Mouse (Mus musculus) spleen, adult 2 months (tissue): Measurements from ENCODE around the gene Flt3.

Experiments used
- CTCF ChIP-seq: fragments of 200-500 bp; IDR thresholded peaks from 2 replicates; pipeline ENCODE4 v1.5.1; 2011; ENCODE audit warnings: mild to moderate bottlenecking, inconsistent platforms; ENCODE audit not compliant: insufficient read depth, insufficient read length, insufficient replicate concordance; ENCODE audit errors: extremely low read depth
- POLR2A ChIP-seq: fragments of 200-500 bp; IDR thresholded peaks from 2 replicates; pipeline ENCODE4 v1.6.1; 2011; ENCODE audit warnings: low read depth, low read length, inconsistent platforms

DNA sequence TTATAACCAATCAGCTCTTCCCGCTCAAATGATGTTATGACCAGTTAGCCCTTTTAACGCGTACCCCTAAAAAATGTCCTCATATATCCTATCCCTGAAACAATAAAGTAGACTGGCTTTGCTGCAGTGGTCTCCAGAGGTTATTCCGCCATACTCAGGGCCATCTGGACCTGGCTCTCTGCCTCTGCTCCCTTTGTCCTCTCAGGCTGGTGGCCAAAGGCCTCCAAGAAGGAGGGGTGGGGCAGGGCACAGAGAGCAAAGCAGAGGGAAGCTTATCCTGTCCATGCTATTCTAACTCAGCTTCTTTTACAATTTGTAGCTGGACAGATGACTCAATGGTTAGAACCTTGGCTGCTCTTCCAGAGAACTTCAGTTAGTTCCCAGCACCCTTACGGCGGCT is 32.1 kb downstream of the Flt3 start:
- TF ChIP-seq CTCF (no peak), POLR2A (no peak)
